Mouse (Mus musculus) cerebellum, postnatal 14 days (tissue): ENCODE results near the gene 2410131K14Rik.

Source experiments
- DNase-seq, 2 experiments: peaks; one replicate each; pipeline ENCODE4 v3.0.0; 2021; ENCODE audit warnings: mixed read lengths in 2 of 2

Gene 2410131K14Rik

DNA sequence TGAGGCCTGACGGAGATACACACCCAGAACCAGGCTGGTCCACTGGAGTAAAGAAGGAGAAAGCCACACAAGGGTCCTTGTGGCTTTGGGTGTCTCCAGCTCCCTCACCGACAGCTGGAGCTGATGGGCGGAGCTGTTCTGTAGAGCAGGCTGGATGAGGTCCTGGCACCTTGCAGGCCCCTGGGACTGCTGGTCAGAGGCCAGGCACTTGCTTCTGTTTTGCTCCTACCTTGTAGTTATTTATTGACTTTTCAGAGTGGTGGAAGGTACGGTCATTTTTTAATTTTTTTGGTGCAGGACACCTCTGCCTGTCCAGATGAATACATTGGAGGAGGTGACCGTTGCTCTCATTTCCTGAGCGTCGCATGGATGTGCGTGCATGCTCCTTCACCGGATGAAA lies 16.2 kb downstream of the 2410131K14Rik start:
- no peak for DNase-seq

DNA sequence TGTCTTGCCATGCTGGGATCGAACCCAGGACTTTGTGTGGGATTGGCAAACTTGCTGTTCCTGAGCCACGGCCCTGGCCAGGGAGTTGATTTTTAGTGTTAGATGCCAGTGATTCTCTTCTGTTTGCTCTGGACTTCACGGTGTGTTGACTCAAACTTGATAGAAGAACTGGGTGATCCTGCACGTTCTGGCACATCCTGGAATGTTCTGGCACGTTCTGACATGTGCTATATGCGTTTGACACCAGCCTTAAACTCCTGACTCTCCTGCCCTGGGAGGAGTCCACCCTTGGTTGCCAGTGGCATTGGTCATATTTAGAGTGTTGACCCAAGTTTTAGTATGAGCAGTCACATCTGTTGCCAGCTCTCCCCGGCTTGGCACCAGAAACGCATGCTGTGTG lies 17.4 kb downstream of the 2410131K14Rik start:
- no peak for DNase-seq

DNA sequence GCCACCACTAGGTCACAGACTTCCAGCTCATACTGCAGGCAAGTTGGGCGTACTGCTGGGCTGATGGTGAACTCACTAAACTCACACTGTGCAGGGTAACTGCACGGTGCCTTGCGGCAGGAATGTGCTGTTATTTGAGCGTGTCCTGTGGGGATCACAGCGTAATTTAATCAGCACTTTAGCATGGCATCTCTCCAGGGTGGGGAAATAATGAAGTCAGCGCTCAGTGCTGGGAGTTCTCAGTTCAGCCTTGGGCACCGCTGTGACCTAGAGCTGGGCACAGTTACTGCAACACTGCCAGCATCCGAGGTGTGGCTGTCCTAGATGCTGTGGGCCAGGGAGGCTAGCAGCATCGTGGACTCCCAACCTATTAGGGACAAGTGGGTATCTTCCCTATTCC lies 19.3 kb downstream of the 2410131K14Rik start:
- DNase-seq: no peak

DNA sequence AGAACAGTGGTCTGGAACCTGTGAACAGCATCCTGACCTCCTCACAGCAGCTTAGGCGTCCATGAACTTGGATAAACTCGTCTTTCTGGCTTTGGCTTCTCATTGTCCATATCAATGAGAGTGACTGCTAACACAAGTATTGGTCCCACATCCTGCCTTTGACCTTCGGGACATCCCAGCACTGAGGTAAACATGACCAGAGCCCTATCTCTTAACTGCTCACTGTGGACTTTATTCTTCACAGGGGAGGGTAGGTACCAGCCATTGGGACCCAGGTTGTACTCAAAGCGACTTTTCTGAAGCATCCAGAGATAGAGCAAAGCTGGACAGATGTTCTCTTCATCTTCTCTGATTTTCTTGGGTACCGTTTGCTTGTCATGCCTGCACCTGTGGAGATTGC lies 20.3 kb downstream of the 2410131K14Rik start:
- no peak for DNase-seq

DNA sequence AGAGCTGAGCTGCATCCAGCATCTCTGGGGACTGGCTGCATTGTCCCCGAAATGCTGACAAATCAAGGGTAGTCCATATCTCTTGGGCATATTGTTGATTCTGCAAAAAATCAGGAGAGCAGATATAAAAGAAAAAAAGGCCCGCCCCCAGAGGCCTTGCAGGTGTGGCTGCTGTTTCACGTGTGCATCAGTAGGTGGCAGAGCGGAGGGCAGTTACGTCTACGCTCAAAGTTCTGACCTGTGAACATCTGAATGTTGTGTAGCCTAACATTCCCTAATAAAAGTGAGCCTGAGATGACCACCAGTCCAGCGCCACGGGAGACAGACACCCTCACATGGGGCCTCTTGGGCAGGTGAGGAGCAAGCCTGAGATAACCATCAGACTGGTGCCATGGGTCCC lies 21.3 kb downstream of the 2410131K14Rik start:
- no peak for DNase-seq

DNA sequence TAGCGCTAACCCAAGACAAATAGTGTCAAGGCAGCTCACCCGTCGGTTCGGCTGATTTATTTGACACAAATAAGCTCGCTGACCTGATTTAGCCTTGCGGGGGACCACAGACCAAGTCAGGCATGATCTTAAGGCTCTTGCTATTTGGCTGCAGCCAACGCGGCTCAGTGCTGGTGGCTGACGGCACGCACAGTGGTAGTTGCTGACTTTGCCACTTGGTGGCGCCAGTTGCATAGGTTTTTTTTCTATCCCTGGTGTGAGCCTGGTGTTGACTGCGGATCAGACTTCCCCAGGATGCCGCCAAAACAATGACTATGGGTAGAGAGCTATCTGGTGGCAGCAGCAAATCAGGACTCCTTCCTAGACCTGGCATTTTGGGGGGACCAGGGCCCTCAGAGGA lies 24.0 kb downstream of the 2410131K14Rik start:
- DNase-seq: peak; percentile 97

DNA sequence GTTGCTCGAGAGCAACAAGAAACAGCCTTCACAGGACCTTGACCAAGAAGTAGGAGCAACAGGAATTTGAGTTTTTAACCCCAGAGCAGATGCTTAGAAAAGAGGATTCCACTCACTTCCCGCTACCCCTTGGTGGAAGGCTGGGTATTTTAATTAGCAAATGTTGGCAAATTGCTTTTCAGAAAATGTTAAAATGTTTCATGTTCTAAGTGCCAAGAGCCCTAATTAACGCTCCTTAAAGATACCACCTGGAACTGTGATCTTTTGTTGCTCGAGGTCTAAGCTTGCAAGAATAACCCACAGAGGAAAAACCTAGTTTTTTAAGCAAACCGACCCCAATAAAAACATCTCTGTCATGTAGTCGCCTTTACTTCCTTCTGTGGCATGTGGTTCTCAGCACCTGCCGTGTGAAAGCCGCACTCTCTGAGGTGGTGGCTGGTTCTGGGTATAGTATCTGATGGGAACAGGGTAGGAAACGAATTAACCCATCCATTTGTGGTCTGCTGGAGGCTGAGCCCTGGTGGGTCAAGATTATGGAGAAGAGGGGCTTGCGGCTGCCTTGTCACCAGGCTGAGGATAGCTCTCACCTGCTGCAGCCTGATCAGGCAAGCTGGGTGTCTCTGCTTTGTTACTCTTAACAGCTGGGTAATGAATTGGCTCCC lies 26.6 kb downstream of the 2410131K14Rik start:
- DNase-seq: no peak

DNA sequence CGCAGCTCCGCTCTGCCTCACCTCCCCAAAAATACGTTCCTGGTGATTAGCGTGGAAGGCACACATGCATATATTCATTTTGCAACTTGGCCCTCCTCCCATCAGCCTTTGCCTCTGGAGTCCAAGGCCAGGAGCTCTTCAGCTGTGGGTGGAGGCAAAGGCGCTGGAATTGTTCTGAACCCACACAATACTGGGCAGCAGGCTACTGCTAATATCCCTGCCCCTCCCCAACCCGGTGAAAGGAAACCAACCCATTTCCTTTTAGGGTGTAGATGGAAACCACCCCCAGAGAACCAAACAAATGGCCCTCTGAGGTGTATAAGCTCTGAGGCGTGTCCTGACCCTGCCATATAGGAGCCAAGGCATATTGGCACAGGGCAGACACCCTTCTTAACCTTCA lies 28.4 kb downstream of the 2410131K14Rik start:
- no peak for DNase-seq

DNA sequence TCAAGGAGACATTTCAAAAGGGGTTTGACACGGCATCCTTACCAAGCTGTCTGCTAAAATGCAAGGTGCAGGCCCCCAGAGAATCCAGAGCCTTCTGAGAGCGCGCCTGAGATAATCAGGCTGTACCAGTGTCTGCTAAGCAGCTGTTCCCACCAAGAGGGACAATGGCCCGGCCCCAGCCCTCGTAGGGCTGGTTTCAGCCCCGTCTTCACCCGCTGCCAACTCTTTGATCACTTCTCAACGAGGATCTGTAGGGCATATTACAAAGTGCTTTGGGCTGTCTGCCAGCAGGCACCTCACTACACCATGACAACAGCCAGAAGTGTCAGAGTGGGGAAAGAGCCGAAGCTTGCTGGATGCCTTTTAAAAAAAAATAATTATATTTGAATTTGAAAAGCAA lies 29.5 kb downstream of the 2410131K14Rik start:
- no peak for DNase-seq

DNA sequence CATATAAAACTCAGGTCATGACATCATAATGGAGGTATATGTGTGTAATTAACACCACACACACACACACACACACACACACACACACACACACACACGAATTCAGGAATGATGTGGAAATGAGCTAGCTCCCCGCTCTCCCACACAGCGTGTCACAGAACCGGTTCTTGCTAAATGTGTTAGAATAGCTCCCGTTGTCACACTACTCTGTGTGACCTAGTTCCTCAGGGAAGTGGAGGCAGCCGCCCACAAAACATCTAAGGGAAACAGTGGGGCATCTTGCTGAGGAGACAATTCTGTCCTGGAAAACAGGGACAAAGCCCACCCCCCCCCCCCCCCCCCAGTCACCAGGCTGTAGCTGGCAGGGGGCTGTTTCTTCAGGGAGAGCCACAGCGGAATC lies 31.3 kb downstream of the 2410131K14Rik start:
- no peak for DNase-seq

DNA sequence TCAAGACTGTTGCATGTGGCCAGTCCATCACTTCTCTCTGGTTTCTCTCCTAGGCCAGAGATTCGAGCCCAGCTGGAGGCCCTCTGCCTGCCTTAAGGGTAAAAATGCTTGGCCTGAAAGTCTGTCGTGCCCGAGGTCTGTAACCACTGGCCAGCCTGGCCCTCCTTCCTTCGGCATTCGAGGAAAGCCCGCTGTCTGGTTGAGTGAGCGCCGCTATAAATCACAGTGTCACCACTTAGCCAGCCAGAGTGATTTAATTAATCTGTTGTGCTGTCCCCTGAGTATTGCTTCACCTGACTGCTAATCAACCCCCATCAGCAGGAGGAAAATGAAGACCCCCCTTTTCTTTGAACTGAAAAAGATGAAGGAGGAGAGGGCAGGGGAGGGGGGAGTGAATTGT lies 31.7 kb downstream of the 2410131K14Rik start:
- no peak for DNase-seq

DNA sequence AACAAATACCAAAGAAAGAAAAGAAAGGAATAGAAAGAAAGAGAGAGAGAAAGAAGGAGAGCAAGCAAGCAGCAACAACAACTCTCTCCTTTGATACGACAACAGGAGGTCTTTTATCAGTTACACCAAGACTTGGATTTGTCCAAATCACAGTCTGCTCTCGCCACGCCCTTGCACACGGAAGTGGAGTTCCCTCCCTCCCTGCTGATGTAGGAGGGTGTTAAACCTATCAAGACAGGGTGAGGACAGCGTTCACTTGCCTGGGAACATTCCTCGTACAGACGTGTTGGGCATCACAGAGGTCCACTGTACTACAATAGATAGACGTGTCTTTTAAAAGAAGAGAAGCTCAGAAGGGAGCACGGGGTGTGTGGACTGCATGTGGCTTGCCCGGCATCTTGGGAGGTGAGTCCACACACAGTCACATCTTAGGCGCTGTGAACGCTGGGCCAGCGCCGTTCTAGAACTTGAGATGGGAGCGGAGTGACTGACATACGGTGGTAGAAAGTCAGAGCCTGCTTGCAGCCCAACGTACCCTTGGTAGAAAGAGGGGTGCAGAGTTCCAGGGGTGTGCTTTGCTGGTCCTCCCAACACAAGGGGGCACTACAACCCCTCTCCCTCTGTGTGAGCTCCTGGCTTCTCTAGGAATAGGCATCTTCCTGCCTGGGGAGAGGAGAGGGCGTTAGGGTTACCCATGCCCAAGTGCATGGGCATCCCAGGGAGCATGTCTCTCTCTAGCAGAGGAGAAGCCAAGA lies 32.9 kb downstream of the 2410131K14Rik start:
- DNase-seq: no peak

DNA sequence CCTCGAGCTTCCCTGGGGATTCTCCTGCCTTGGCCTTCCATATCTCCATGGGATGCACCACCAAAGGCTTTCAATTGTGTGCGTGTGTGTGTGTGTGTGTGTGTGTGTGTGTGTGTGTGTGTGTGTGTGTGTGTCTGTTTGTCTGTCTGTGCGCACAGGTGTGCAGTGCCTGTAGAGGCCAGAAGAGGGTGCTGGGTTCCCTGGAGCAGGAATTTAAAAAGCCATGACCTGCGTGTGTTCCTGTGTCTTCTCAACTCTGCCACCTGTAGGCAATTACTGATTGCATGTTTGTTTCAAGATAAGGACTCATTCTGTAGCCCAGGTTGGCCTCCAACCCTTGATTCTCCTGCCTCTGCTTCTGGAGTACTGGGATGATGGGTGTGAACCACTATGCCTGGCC lies 46.4 kb downstream of the 2410131K14Rik start:
- DNase-seq: no peak

DNA sequence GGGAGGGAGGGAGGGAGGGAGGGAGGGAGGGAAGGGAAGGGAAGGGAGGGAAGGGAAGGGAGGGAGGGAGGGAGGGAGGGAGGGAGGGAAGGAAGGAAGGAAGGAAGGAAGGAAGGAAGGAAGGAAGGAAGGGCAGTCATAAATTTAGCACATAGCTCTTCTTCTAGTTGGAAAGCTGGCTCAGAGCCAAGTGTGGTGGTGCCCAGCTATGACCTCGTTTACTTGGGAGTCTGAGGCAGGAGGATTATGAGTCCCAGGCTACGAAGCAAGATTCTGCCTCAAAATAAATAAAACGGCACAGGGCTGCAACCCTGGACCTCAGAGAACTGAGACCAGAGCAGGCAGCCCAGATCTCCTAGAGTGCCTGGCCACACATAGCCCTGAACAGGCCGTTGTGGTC lies 47.4 kb downstream of the 2410131K14Rik start:
- DNase-seq: peak in 1 of 2 experiments; percentile 37

DNA sequence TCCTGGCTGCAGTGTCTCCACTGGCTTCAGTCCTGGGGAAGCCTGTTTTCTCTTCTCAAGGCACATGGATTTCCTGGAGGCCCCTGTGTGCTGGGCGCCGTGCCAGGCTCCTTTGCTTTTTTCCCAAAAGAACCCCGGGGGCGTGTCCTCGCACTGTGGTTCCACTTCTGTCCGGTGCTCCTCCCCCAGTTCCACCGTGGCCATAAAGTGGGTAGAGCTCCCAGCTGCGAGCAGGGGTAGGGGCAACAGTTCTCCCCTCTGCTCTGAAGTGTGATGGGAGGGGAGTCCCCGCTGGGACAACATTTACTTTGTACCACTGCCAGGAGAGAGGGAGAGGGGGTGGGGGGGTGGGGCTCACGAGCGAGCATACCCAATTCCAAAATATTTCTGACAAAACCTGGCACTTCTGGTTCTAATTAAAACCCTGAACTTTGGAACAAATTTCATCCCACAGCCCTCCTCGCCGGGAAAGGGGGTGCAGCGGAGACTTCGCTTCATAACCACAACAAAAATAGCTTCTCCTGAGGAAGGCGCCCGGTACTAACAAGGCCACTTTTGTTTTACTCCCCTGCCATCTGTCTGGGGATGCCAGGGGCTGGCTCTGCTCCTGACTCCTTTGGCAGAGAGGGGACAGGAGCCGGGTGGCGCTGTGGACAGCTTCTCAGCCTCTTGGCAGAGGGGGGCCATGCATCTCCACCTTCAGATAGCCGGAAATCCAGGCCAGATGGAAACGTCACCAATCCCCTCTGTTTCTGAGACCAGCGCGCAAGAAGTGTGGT lies 49.2 kb downstream of the 2410131K14Rik start:
- DNase-seq: peak; percentile 88 to 89

DNA sequence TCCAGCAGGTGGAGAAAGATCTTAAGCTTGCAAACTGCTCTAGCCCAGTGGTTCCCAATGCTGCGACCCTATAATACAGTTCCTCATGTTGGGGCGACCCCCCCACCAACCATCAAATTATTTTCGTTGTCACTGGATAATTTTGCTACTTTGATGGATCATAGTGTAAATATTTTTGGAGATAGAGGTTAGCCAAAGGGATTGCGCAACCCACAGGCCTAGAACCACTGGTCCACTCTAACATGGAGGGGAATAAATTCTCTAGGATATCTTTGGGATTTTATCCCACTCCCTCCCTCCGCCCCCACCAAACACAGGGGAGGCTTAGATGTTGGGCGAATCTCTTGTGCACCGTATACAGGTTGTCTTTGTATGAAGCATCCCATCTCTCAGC lies 49.8 kb downstream of the 2410131K14Rik start:
- no peak for DNase-seq

DNA sequence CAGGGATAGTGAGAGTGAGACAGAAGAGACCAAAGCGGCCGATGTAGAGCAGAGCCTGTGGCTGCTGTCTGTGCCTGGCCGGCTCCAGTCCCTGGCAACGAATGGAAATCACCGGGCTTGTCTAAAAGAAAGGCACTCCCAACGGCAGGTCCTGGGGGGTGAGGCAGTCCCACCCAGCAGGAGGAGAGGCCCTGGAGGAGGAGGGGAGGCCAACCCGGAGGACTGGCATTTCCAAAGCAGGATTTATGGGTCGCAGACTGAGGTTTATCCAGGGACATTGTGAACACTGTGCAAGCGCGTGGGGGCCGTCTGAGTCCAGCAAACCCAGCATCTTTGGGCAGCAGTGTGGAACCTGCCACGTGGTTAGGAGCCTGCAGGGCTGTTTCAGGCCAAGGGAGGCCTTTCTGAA lies 52.3 kb downstream of the 2410131K14Rik start:
- DNase-seq: peak in 1 of 2 experiments; percentile 32

DNA sequence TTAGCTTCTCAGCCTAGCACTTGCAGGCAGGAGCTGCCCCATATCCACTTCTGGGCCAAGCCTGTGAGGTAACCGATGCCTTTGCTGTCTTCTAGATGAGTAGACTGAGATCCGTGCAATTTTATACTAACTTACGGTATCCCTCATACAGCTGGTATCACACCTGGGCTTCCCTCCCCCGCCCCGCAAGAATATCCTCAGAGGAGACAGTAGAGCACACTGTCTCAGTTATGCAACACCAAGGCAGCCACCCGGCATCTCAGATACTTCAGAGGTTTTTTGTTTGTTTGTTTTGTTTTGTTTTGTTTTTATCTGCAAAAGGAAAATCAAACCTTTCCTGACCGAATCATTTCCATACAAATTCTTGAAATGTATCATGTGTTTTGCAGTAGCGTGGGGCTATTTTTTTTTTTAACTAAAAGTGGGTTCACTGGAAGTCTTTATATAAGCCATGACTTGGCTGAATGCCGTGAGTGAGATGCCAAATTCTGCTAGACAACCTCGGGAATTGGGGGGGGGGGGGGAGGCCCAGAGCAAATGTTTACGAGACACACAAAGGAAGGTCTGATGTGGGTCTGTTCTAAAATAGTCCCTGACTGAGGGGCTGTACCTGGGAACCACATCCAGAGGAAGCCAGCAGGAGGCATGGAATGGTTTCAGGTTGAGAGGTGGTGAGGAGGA lies 54.8 kb downstream of the 2410131K14Rik start:
- no peak for DNase-seq

DNA sequence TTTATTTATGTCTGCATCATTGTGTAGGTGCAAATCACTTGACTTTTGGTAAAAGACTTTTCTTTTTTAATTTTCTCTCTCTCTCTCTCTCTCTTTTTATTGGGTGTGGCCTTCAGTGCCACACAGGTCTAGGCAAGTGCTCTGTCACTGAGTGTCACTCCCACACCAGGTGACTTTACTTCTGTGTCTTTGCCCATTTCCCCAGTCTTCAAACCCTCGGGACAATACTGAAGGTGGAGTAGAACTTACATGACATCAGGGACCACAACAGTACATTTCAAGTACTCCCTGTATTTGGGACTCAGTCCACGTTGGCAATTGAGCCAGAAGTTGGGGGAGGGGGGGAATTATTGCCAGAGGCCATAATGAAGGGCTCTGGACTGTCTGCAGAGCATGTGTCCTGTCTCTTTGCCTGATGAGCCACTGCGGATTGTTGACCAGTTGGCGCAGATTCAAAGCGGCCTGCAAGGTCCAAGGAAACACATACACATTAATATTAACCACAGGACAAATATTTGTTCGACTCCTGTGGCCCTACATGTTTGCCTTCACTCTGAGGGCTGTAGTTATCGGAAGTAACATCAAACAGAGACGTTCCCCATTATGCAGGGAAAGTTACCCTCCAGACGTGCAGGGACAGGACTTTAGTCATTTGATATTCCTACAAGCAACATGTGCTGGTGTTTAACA lies 57.6 kb downstream of the 2410131K14Rik start:
- DNase-seq: no peak

DNA sequence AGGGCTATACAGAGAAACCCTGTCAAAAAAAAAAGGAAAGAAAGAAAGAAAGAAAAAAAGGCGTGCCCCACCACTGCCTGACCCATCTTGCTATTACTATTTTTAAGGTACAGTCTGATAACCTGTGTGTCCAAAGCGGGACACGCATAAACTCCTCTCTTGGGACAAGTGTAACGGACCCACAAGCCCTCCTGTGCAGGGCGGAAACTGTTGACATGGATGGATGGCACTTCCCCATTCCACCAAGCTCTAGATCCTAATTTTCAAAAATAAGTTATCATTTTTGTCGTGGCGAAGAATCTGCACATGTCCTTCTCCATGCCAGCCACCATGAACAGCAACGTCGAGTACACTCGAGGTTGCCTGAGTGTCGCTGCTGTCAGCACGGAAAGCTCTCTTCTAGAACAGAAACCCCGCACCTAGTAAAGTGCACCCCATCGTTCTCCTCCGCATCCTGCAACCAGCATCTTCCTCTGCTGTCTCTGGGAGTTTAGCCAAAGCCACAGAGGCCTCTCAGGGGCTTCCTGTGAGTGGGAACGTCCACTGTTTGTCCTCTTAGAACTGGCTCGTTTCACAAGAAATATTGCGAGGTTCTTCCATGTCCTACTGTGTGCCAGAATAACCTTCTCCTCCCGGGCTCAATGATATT lies 60.1 kb downstream of the 2410131K14Rik start:
- no peak for DNase-seq

DNA sequence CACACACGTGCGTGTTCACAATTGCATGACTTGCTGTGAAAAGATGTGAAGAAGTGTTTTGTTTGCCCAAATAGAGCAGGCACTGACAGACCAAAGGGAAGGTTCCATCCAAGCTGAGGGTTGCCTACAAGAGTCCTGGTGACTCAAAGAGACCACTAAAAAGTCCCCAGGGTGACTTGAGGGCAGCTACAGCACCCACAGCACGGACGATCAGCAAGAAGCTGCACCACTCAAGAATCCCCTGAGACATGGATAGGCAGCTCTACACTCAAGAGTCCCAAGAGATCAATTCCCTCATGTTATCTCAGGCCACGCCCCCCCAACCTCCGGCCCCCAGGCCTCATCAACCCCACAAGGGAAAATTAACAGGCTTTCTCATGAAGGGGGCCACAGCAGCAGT lies 65.4 kb downstream of the 2410131K14Rik start:
- no peak for DNase-seq

DNA sequence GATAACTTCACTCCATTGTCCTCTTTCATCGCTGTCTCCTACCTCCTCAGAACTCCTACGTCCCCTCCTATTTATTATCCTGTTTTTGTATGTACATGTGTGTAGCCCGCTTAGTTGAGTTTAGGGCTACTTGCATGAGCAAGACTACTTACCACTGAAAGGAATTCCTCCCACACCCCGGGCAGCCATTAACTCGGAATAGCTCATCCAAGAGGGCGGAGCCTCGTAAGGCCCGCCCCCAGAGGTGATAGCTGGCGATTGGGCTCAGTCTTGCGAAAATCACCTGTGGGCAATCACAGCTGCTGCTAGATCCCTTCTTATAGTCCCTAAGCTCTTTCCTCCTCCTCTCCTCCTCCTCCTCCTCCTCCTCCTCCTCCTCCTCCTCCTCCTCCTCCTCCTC lies 66.2 kb downstream of the 2410131K14Rik start:
- DNase-seq: no peak
